Mouse (Mus musculus) midbrain, embryonic 11.5 days (tissue): Measurements from ENCODE around the gene Hist1h3f. TPM values are rescaled to one million over a fixed set of nuclear protein-coding genes. Genes with fewer than 3 reads are reported as not detected.

ENCODE experiments used
- ATAC-seq: fragments of 200-750 bp; cut with Nextera tagmentation; 2 replicates; pipeline ENCODE4 v1.8.0; 2017; ENCODE audit warnings: moderate TSS enrichment, moderate library complexity; ENCODE audit not compliant: low FRiP score
- DNase-seq: peaks from one replicate; pipeline ENCODE4 v3.0.0; 2015; ENCODE audit warnings: low spot score; ENCODE audit errors: missing footprints
- H3K27ac ChIP-seq: fragments of 300-500 bp; sonication (generic); 2 replicates; pipeline ENCODE4 v1.5.1; 2014; ENCODE audit warnings: low read depth, low read length
- H3K27me3 ChIP-seq: fragments of 300-500 bp; sonication (generic); 2 replicates; pipeline ENCODE4 v1.6.1; 2014; ENCODE audit warnings: mild to moderate bottlenecking, low read length, moderate library complexity, mixed read lengths; ENCODE audit not compliant: control insufficient read depth, insufficient read depth
- H3K36me3 ChIP-seq: fragments of 300-500 bp; sonication (generic); 2 replicates; pipeline ENCODE4 v1.6.1; 2014; ENCODE audit warnings: mild to moderate bottlenecking, low read length, moderate library complexity, mixed read lengths; ENCODE audit not compliant: control insufficient read depth, insufficient read depth
- H3K4me1 ChIP-seq: fragments of 300-500 bp; sonication (generic); 2 replicates; pipeline ENCODE4 v1.6.1; 2014; ENCODE audit warnings: low read length; ENCODE audit not compliant: control insufficient read depth, insufficient read depth
- H3K4me2 ChIP-seq: fragments of 300-500 bp; sonication (generic); 2 replicates; pipeline ENCODE4 v1.6.1; 2014; ENCODE audit warnings: mild to moderate bottlenecking, moderate library complexity
- H3K4me3 ChIP-seq: fragments of 300-500 bp; sonication (generic); 2 replicates; pipeline ENCODE4 v1.5.1; 2014; ENCODE audit warnings: low read depth, low read length
- H3K9ac ChIP-seq: fragments of 300-500 bp; sonication (generic); 2 replicates; pipeline ENCODE4 v1.6.1; 2014; ENCODE audit warnings: low read length
- H3K9me3 ChIP-seq: fragments of 300-500 bp; sonication (generic); 2 replicates; pipeline ENCODE4 v1.6.1; 2016; ENCODE audit warnings: low read length; ENCODE audit not compliant: control insufficient read depth
- WGBS: fragments of 180-500 bp; shearing (Covaris S2); extraction: QIAGEN DNeasy Blood & Tissue Kit; methylation state at CpG from one replicate; pipeline ENCODE4 v1.1.7; 2014; 5-methylcytosine and 5-hydroxymethylcytosine counted together
- polyA plus RNA-seq: library from polyadenylated mRNA; unstranded; fragments of >200 nt; fragmentation: Nextera tagmentation; extraction: Ambion mirVana; gene quantifications from 2 replicates; pipeline ENCODE4 v1.2.1, GENCODE M21; 2014

The Hist1h3f gene
- polyA plus RNA-seq, 1 experiment from 2014 or later, result 1.2 TPM

- no peak for ATAC-seq
- H3K36me3 ChIP-seq, result no peaks in the 10 kb centered on the region
- no peaks in the 10 kb centered on the region for H3K9me3 ChIP-seq
- no peaks in the 10 kb centered on the region for H3K4me1 ChIP-seq
- H3K9ac ChIP-seq, result peak overlapping the region; percentile 45
- H3K4me2 ChIP-seq, result peak overlapping the region; percentile 45
- WGBS, result 53% methylated on average over 15 of the region's 15 CpGs
- DNase-seq, result peak; percentile 91
- no peaks in the 10 kb centered on the region for H3K27me3 ChIP-seq
- peak overlapping the region; percentile 45 for H3K4me3 ChIP-seq
- H3K27ac ChIP-seq, result no peak overlapping the region
Observed at GRCm38 (mm10) chr13:23515826-23516620, 27.8 kb upstream of the Hist1h3f start.

DNA sequence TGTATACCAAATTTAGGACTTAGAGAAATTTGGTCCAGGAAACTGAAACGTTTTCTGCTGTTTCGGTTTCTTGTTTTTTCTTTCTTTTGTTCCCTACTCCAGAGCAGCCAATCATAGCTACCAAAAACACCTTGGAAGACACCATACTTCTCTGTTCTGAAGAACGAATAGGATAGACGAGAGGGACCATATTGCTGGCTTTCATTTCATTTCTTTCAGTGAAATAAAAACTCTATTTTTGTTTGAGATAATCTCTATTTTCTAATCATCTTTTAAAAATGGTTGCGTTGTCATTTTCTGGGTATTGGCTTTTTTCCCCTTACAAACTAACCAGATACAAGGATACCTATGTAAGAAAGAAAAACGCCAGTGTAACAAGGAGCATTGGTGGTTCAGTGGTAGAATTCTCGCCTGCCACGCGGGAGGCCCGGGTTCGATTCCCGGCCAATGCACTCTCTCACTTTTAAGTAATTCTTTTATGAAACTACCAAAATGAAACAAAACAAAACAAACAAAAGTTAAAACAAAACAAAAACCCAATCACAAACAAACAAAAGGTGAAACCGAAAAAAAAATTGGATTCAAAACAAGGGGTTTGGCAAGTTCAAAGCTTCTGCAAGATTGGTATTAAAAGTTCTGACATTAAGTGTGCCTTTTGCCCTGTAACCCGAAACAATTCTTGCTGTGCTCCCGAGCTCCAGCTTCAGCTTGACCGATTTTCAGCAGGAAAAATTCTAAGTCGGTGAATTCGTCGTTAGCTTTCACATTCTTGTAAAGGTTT lies 26.8 kb upstream of the Hist1h3f start:
- WGBS, result under 1% methylated on average over 19 of the region's 19 CpGs

GRCm38 (mm10) chr13:23517603-23518294 lies 26.1 kb upstream of the Hist1h3f start:
- Histone ChIP-seq H3K9ac (no peak overlapping the region), H3K9me3 (no peaks in the 10 kb centered on the region), H3K4me3 (peak overlapping the region; percentile 45), H3K4me2 (peak overlapping the region; percentile 74), H3K4me1 (no peaks in the 10 kb centered on the region), H3K27ac (no peak overlapping the region), H3K36me3 (no peaks in the 10 kb centered on the region), H3K27me3 (no peaks in the 10 kb centered on the region)
- peak; percentile 99 for DNase-seq
- under 1% methylated on average over 27 of the region's 27 CpGs for WGBS
- peak; percentile 89 for ATAC-seq

More for the DNA sequence above, 26.8 kb upstream of the Hist1h3f start:
- Histone ChIP-seq H3K4me2 (peak overlapping the region; percentile 74), H3K27ac (no peak overlapping the region), H3K9me3 (no peaks in the 10 kb centered on the region), H3K36me3 (no peaks in the 10 kb centered on the region), H3K4me1 (no peaks in the 10 kb centered on the region), H3K27me3 (no peaks in the 10 kb centered on the region), H3K9ac (no peak overlapping the region), H3K4me3 (peak overlapping the region; percentile 45)
- DNase-seq (peak; percentile 99), ATAC-seq (peak; percentile 68)

DNA sequence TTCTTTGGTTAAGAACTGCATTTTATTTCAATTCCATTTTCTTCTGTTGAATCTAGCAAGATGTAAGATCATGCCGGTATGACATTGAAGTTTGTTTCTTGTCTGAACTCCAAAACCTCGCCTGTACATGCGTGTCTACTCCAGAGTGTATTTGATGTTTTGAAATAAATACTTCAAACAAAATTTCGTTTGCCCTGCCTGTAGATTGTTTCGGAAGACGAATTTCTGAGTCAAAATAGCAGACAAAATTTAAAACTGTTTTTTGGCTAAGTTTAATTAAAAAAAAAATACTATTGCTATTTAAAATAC lies 25.6 kb upstream of the Hist1h3f start:
- Histone ChIP-seq H3K36me3 (no peaks in the 10 kb centered on the region), H3K27ac (no peak overlapping the region), H3K4me2 (peak overlapping the region; percentile 74), H3K27me3 (no peaks in the 10 kb centered on the region), H3K9ac (no peak overlapping the region), H3K4me1 (no peaks in the 10 kb centered on the region), H3K9me3 (no peaks in the 10 kb centered on the region), H3K4me3 (peak overlapping the region; percentile 45)
- WGBS, result under 1% methylated on average over 6 of the region's 6 CpGs
- DNase-seq, result no peak
- ATAC-seq, result no peak

GRCm38 (mm10) chr13:23518885-23519284 lies 25.0 kb upstream of the Hist1h3f start:
- DNase-seq (peak; percentile 98), ATAC-seq (peak; percentile 53; the same call in 1 of the 2 replicates)
- H3K27me3 ChIP-seq, result no peaks in the 10 kb centered on the region
- H3K36me3 ChIP-seq, result no peaks in the 10 kb centered on the region
- H3K27ac ChIP-seq, result no peak overlapping the region
- H3K4me1 ChIP-seq, result no peaks in the 10 kb centered on the region
- 0% methylated on average over 6 of the region's 6 CpGs for WGBS
- H3K9ac ChIP-seq, result peak overlapping the region; percentile 18; the same call in 1 of the 2 replicates
- H3K4me2 ChIP-seq, result peak overlapping the region; percentile 74
- H3K4me3 ChIP-seq, result peak overlapping the region; percentile 35
- H3K9me3 ChIP-seq, result no peaks in the 10 kb centered on the region

DNA sequence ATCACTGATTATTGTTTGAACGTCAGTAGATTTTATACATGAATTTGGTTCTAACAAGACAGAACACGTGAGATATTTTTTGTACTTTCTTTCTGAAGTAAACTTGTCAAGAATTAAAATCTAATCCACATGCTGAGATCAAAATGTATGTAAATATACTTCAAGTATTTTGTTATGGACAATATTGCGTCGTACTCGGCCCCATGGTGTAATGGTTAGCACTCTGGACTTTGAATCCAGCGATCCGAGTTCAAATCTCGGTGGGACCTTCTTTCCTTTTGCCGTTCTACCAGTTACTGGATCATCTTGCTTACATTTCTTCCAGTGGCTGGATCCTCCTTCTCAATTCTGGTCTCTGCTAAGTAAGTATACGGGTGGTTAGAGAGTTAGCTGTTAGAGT lies 24.4 kb upstream of the Hist1h3f start:
- Histone ChIP-seq H3K27ac (no peak overlapping the region), H3K36me3 (no peaks in the 10 kb centered on the region), H3K9ac (no peak overlapping the region; the same call in 1 of the 2 replicates), H3K4me1 (no peaks in the 10 kb centered on the region), H3K4me2 (peak overlapping the region; percentile 74), H3K9me3 (no peaks in the 10 kb centered on the region), H3K4me3 (peak overlapping the region; percentile 35), H3K27me3 (no peaks in the 10 kb centered on the region)
- WGBS, result under 1% methylated on average over 10 of the region's 10 CpGs
- peak; percentile 29; the same call in 1 of the 2 replicates for ATAC-seq
- peak; percentile 99 for DNase-seq

- no peak overlapping the region; the same call in 1 of the 2 replicates for H3K4me2 ChIP-seq
Observed at GRCm38 (mm10) chr13:23521703-23522102, 22.1 kb upstream of the Hist1h3f start.

DNA sequence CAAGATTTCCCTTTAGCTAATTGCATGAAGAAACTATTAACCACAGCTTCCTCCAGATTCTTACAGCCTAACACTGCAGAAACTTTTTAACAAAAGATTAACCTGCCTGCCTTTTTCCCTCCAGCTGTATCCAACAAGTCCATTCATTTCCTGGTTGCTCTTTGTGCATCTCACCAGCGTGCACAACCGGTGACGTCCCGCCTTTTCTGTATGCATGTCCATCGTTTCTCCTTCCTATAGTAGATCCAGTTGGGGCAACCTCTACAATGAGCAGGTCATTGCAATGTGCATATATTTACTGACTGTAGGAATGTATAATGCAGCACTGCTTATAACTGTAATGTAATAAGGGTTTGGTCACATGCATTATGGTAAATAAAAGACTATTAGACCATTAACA lies 19.9 kb upstream of the Hist1h3f start:
- no peak overlapping the region for H3K27ac ChIP-seq
- no peaks in the 10 kb centered on the region for H3K9me3 ChIP-seq
- no peak overlapping the region for H3K4me2 ChIP-seq
- no peak for DNase-seq
- WGBS, result 54% methylated on average over 5 of the region's 5 CpGs
- ATAC-seq, result no peak
- no peak overlapping the region for H3K4me3 ChIP-seq
- no peaks in the 10 kb centered on the region for H3K36me3 ChIP-seq
- H3K4me1 ChIP-seq, result peaks cover 1% of the 10 kb centered on the region; the same call in 1 of the 2 replicates
- H3K27me3 ChIP-seq, result no peaks in the 10 kb centered on the region
- H3K9ac ChIP-seq, result no peak overlapping the region

More at GRCm38 (mm10) chr13:23521703-23522102, 22.1 kb upstream of the Hist1h3f start:
- no peaks in the 10 kb centered on the region for H3K36me3 ChIP-seq
- no peaks in the 10 kb centered on the region for H3K27me3 ChIP-seq
- under 1% methylated on average over 14 of the region's 14 CpGs for WGBS
- no peak overlapping the region for H3K27ac ChIP-seq
- no peaks in the 10 kb centered on the region; the same call in 1 of the 2 replicates for H3K4me1 ChIP-seq
- no peaks in the 10 kb centered on the region for H3K9me3 ChIP-seq
- no peak overlapping the region for H3K9ac ChIP-seq
- ATAC-seq (no peak), DNase-seq (peak; percentile 89)
- no peak overlapping the region for H3K4me3 ChIP-seq
